Mouse (Mus musculus) layer of hippocampus, postnatal 25 days (tissue): Measurements from ENCODE around the gene Tnip1. TPM values are rescaled to one million over a fixed set of nuclear protein-coding genes. Genes with fewer than 3 reads are reported as not detected.
"Not testable (repeated sequence)": the region's sequence is repeated elsewhere in the genome, so short reads cannot be mapped to it uniquely, and the experiment has no call there.

Experiments
- DNase-seq, 2 experiments: peaks; one replicate each; pipeline ENCODE4 v3.0.0; 2022; ENCODE audit warnings: mixed read lengths in 2 of 2, low spot score in 1 of 2; ENCODE audit errors: extremely low spot score in 1 of 2
- total RNA-seq, 2 experiments: library from RNA; stranded (reverse); gene quantifications; 2 replicates each; pipeline ENCODE4 v1.2.3; 2021

The Tnip1 gene
- total RNA-seq, 2 experiments from 2014 or later = 33.1 to 38.0 TPM

DNA sequence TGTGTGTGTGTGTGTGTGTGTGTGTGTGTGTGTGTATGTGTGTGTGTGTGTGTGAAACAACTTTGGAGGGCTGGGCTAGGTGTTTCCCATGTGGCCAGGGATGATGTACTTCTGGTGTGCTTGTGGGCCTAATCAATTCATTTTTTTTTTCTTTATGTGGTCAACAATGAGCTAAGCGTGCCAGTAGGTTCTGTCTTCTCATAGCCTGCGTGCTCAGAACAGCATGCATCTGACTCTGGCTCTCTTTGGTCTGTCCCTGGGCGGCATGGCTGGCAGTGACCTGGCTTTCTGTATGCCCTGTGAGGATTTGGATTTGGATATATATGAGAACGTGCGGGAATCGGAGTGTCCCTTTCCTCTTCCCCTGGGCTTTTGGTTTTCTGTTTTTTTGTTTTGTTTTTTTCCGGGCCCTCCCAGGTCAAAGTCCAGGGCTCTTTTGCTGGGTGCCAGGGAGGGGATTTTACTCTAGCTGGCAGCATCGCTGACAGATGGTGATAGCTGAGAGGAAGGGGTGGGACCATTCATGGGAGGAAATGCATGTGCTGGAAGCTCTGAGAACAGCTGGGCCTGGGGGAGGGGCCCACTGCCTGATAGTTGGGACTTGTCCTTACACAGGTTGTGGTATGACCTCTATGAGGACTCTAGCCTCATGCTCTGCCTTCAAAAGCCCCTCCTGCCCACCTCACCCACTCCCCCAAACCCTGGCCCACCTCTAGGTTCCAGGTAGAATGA is 10.9 kb upstream of the Tnip1 start:
- peak in 1 of 2 experiments; percentile 22 for DNase-seq

- DNase-seq = no peak
Measured at GRCm38 (mm10) chr11:54972789-54973188, 10.1 kb upstream of the Tnip1 start.

DNA sequence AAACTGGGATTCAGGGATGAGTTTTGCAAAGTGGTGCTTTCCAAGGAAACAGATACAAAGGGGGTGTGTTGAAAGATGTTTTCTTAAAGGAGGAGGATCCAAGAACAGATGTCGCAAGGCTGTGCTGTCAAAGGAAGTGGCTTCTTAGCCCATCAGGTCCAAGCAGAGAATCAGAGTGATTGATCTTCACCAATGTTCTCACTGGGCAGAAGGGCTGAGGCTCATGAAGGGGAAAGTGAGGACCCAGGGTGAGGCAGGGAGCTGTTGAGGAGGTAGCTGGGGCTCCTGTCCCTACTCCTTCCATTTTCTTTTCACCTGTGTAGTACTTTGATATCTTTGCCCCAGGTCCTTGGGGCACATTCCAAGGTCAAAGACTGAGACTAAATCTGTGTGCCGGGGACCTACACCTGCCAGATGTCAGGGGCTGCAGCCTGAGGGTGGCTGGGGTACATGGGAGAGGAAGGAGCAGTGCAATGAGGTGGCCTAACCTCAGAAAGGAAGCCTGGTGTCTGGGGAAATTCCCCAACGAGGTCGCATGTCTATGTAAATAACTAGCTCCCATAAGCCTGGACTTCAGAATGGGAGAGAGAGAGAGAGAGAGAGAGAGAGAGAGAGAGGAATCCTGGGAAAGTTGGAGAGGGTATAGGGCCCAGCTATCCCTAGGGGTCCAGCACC is 9.5 kb upstream of the Tnip1 start:
- DNase-seq = no peak

GRCm38 (mm10) chr11:54971365-54972048 is 8.8 kb upstream of the Tnip1 start:
- no peak for DNase-seq

- no peak for DNase-seq
Measured at GRCm38 (mm10) chr11:54965234-54965633, 2.5 kb upstream of the Tnip1 start.

- no peak for DNase-seq
Measured at GRCm38 (mm10) chr11:54961921-54962320, 796 bp downstream of the Tnip1 start.

- DNase-seq = no peak
Measured at GRCm38 (mm10) chr11:54961164-54961850, 1.4 kb downstream of the Tnip1 start.

DNA sequence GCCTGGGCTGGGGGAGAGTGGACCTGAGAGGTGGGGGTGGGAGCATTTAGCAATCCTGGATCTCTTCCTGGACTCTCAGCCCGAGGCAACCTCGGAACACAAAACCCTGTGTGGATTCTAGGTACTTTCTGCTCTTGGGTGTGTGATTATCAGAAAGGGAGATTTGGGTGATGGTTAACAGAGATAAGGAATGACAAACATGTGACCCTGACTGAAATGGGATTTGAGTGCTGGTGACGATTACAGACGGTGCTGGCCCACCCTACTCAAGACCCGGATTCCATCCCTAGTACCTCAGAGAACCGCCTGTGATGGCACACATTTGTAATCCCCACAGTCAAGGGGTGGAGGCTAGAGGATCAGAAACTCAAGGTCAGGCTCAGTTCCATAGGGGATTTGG is 2.5 kb downstream of the Tnip1 start:
- DNase-seq = no peak

DNA sequence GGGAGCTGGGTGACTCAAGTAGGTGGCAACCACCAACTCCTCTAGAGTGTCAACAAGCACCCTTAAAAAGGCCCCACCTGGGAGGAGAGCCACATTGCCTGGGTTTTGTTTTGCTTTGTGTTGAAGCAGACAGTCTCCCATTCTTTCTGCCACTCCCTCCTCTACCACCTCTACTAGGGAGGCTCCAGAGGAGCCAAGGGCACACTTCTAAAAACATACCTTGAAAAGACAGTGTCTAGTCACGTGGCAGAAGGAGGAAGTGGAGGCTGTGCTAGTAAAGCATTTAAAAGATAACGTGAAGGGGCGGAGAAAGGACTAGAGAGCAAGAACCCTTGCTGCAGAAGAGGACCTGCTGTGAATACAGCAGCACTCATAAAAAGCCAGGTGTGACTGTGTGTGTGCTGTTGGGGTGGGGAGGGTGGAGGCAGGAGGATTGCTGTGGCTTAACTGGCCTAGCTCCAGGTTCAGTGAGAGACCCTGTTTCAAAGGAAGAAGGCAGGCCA is 4.1 kb downstream of the Tnip1 start:
- no peak for DNase-seq

GRCm38 (mm10) chr11:54957708-54958107 is 5.0 kb downstream of the Tnip1 start:
- DNase-seq = not testable (repeated sequence)

- DNase-seq = no peak
Measured at GRCm38 (mm10) chr11:54956912-54957311, 5.8 kb downstream of the Tnip1 start.

- peak; percentile 96 to 99 for DNase-seq
Measured at GRCm38 (mm10) chr11:54955735-54956480, 6.8 kb downstream of the Tnip1 start.

DNA sequence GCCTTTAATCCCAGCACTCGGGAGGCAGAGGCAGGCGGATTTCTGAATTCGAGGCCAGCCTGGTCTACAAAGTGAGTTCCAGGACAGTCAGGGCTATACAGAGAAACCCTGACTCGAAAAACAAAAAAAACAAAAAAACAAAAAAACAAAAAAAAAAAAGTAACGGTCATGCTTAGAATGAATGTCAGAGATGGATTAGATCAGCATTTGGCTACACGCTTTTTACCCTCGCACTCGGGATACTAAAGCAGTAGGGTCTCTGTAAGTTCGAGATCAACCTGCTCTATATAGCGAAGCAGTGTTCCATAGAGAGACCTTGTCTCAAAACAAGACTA is 7.3 kb downstream of the Tnip1 start:
- DNase-seq = not testable (repeated sequence)

- no peak for DNase-seq
Measured at GRCm38 (mm10) chr11:54954716-54955115, 8.0 kb downstream of the Tnip1 start.

GRCm38 (mm10) chr11:54953993-54954446 is 8.7 kb downstream of the Tnip1 start:
- no peak for DNase-seq

DNA sequence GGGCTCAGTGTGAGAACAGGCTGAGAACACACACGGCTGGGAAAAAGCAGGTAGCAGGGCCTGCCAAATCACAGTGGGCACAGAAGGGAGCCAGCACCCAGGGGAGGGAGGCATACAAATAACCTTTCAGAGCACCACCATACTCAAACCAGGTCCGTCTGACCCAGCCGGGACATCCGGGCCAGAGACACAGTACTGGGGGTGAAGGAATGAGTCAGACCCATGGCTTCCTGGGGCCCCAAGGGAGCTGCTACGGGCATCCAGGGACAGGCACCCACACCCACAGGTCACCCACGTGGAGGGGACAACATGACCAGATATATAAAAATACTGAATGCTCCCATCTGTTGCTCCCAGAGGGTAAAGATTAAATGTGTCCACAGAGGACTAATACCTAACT is 10.1 kb downstream of the Tnip1 start:
- no peak for DNase-seq

- no peak for DNase-seq
Measured at GRCm38 (mm10) chr11:54950684-54951083, 12.0 kb downstream of the Tnip1 start.

DNA sequence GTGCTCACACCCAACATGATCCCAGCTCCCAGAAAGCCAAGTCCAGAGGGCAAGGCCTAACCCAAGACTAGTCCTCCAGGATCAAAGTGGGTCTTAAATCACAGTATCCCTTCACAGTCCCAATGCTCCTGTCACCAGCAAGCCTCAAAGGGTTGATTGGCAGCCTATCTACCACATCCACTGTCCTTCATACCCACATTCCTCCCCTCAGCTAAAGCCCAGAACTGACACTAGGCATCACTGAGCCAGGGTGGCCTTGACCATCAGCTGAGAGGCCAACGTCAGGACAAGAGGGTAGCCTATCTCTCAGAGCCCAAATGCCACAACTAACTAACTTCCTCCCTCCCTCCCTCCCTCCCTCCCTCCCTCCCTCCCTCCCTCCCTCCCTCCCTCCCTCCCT is 13.0 kb downstream of the Tnip1 start:
- DNase-seq = no peak

DNA sequence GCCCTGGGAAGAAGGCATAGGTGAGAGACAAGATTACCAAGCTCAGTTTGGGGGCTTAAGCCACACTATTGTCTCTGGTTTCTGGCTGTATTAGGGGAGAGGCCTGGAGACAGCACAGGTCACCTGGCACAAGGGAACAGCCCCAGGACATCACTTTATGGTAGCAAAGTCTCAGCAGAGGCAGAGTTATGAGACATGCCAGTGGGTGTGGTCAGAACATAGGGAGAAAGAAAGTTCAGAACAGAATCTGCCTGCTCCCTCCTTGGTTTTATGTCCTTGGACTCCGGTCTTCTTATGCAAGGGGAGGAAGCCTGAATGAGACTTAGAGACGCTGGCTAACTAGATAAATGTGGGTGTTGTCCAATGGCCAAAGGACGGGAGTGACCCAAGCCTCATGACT is 18.0 kb downstream of the Tnip1 start:
- DNase-seq = no peak

- no peak for DNase-seq
Measured at GRCm38 (mm10) chr11:54940056-54940455, 22.7 kb downstream of the Tnip1 start.
